Mouse (Mus musculus): ENCODE results near the gene Akap17b. TPM values are rescaled to one million over a fixed set of nuclear protein-coding genes. Genes with fewer than 3 reads are reported as not detected.
"Not testable (repeated sequence)": the region's sequence is repeated elsewhere in the genome, so short reads cannot be mapped to it uniquely, and the experiment has no call there.

The Akap17b gene
- 1 to 10 TPM; 7.9 to 9.4 TPM for total RNA-seq (2021)

DNA sequence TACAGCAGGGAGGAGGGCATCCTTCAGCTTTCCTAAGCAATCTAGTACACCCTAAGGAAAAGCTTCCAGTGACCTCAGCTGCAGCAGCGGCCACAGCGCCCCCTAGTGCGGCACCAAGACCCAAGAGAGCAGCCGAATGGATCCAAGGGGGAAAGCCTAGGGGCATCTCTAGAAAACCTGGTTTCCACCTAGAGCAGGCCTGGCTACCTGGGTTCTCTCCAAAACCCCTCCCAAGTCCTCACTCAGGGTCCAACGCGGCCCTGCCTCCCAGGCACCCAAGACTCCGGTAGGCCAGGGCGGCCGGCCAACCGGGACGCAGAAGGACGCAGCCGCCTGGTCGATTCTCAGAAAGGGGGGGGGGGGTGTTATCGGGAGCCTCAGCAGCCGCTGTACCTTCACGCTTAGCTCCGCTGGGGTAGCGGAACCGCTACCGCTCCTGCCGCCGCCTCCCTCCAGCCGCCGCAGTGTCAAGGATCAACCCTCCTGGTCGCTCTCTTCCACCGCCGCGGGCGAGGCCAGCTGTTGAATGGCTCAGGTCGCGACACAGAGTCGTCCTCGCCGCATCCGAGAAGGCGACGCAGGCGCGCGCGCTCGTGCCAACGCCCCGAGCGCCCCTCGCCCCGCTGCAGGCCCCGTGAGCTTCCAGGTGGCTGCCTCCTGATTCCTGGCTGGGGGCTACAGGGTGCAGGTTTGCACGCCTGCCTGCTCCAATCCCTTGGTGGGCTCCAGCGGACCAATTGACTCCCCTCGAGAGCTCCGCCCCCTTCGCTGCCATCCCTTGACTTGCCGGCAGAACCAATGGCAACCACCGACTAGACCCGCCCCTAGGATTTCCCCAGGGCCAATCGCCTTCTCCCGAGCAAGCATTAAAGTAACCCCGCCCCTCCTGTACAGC, at the start of gene Akap17b:
Akap17b (minus strand) TSS at position 739 of the 895 bp plus-strand sequence.
- peak; percentile 63 to 79 for DNase-seq (ENCODE audit: extremely low spot score in 1 of 2, low spot score in 1 of 2)

- no peak for DNase-seq (ENCODE audit: extremely low spot score in 1 of 2, low spot score in 1 of 2)
Measured at GRCm38 (mm10) chrX:36691365-36691764, 46.2 kb upstream of the Akap17b start.

DNA sequence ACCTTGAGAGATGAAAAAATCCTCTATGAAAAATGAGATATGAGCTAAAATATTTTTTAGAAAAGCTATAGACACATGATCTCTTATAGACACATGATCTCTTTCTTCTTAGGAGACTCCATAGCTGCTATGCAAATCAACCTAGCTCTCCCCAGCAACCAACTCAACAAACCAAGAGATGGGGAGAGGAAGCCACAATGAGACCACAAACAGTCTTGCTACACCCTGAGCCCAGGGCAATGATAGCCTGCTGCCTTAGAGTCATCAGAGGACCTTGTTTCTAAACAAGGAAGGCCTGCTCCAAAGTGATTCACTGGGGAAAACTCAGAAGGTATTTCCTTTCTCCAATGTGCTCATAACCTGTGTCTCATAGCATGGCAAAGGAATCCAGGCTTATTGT, 44.5 kb upstream of the Akap17b start:
- DNase-seq (ENCODE audit: extremely low spot score in 1 of 2, low spot score in 1 of 2): no peak

GRCm38 (mm10) chrX:36676836-36677235, 31.6 kb upstream of the Akap17b start:
- DNase-seq (ENCODE audit: extremely low spot score in 1 of 2, low spot score in 1 of 2): no peak

DNA sequence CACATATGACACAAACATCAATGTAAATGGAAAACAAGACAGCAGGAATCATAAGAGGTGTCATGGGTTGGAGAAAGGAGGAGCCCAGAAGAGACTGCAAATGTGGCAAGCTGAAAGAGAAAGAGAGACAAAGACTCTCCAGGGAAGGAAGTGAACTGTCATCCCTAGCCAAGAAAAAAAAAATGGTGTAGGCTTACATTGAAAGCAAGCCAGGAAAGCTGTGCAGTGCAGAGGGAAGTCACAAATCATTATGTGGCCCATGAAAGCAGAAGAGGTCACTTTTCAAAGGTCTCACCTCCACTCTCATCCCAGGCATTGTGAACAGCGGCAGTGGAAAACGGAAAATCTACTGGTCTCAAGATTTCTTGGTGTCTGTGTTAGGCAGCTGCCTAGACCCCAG, 27.5 kb upstream of the Akap17b start:
- no peak for DNase-seq (ENCODE audit: extremely low spot score in 1 of 2, low spot score in 1 of 2)

DNA sequence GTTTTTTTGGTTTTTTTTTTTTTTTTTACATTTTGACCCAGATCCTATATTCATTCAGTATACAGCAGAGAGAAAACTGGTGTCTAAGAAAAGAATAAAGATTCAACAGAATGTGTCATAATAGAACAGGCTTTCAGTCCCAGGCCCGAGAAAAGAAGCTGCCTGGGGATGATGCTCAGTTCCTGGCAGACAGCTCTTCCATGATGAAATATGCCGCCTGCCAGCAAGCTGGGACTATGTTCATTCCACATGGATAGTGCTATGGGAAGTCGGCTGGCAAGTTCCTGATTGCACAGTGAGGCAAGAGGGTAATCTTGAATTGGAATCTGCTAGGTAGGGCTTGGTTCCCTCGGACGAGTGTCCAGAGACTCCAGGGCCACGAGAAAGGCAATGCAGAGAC, 5.1 kb downstream of the Akap17b start:
- DNase-seq (ENCODE audit: extremely low spot score in 1 of 2, low spot score in 1 of 2): peak in 1 of 2 experiments; percentile 7

DNA sequence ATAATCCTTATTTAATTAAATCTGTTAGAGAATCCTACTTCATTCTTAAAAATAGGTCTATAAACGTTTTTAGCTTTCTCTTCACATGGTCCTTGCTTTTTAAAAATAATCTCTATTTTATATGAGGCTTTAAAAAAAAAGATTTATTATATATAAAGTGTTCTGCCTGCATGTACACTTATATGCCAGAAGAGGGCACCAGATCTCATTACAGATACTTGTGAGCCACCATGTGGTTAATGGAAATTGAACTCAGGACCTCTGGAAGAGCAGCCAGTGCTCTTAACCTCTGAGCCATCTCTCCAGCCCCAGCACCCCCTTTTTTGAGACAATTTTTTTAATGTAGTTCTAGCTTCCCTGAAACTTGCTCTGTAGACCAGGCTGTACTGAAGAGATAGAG, 14.4 kb downstream of the Akap17b start:
- DNase-seq (ENCODE audit: extremely low spot score in 1 of 2, low spot score in 1 of 2): no peak

DNA sequence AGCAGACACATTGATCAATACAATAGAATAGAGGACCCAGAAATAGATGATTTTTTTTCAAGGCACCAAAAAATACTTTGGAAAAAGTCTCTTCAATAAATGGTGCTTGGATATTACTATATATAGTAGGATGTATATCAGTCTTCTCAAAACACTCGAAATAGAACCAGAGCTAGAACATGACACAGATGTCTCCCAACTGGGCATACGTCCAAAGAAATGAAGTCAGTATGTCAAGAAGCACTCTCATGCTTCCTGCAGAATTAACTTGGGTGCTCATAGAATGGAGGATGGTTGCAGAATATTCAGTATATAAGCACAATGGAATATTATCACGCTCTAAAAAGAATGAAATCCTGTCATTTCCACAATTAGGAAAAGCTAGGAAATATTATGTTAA, 17.1 kb downstream of the Akap17b start:
- no peak for DNase-seq (ENCODE audit: extremely low spot score in 1 of 2, low spot score in 1 of 2)

GRCm38 (mm10) chrX:36609117-36609516, 36.1 kb downstream of the Akap17b start:
- no peak for DNase-seq (ENCODE audit: extremely low spot score in 1 of 2, low spot score in 1 of 2)

DNA sequence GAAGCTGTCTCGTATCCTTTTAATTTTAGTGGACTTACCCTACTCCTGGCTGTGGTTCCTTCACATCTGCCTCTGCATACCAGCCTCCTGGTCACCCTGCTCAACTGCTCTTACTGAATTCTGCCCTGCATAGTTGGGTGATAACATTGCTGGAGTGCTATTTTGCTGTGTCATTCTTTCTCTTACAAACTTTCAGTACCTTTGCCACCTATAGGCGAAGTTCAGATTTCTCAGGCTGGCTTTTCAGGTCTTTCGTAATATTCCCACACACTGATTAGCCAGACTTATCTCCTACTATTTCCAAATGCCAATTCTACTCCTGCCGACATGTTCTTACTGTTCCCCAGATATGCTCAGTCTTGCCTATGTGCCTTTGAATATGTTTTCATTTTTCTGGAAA, 41.2 kb downstream of the Akap17b start:
- no peak for DNase-seq (ENCODE audit: extremely low spot score in 1 of 2, low spot score in 1 of 2)

DNA sequence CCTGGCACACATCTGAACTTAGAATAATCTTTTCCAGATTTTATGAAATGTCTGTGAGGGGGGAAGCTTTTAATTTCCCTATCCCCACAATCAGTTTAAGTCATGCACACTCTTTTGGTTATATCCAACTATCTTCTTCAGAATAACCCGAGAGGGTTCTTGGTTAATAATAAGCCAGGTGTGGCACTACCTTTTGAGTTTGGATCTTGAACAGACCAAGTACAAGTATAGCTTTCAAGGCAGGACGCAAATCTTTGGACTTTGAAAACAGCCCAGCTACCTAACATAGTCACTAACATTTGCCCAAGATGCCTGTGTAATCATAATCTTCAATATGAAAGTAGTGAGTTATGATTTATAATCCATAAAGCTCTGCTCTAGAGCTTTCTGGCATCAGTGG, 42.3 kb downstream of the Akap17b start:
- no peak for DNase-seq (ENCODE audit: extremely low spot score in 1 of 2, low spot score in 1 of 2)

- no peak for DNase-seq (ENCODE audit: extremely low spot score in 1 of 2, low spot score in 1 of 2)
Measured at GRCm38 (mm10) chrX:36600066-36600465, 45.1 kb downstream of the Akap17b start.

DNA sequence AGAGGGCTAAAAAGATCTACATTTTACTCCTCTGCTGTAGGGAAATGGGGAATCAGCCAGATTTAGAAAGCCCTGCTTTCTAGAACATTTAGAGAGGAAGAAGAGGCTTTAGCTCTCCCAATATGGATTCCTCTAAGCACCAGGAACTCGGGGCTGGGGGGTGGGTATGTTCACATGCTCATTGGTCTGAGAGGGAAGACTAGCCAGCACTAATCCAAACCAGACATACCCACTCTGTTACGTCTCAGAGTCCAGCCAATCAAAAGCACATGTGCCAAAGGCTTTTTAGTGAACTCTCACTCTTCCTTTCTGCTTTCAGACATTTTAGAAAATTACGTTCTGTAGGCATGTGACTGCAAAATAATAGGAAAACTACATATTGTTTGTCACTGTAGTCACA, 45.5 kb downstream of the Akap17b start:
- DNase-seq (ENCODE audit: extremely low spot score in 1 of 2, low spot score in 1 of 2): no peak

DNA sequence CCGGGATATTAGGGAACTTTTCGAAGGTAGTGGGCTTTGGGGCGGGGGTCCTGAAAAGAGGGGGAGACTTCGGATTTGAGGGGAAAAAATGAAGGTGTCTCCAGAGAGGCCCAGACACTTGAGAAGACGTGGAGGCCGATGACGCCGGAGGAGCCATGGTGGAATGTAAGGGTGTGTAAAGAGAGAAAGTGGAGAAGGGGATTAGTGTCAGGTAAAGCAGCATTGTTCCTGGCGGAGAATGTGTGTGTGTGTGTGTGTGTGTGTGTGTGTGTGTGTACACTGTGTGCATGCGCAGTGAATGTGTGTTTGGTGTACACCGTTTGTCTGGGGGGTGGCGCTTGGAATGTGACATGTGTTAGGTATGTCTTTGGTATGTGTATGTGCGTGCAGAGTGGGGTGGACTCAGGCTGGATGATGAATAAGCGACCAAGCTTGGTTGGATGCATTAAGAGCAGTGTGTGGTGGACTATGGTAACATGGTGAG, 46.3 kb downstream of the Akap17b start:
- DNase-seq (ENCODE audit: extremely low spot score in 1 of 2, low spot score in 1 of 2): peak in 1 of 2 experiments; percentile 7

- peak in 1 of 2 experiments; percentile 27 for DNase-seq (ENCODE audit: extremely low spot score in 1 of 2, low spot score in 1 of 2)
Measured at GRCm38 (mm10) chrX:36598390-36598810, 46.8 kb downstream of the Akap17b start.

- DNase-seq (ENCODE audit: extremely low spot score in 1 of 2, low spot score in 1 of 2): peak; percentile 64 to 67
Measured at GRCm38 (mm10) chrX:36597707-36598389, 47.3 kb downstream of the Akap17b start, which contains the start of gene Pgrmc1. Gene Pgrmc1 (plus strand): TSS chrX:36598206.

DNA sequence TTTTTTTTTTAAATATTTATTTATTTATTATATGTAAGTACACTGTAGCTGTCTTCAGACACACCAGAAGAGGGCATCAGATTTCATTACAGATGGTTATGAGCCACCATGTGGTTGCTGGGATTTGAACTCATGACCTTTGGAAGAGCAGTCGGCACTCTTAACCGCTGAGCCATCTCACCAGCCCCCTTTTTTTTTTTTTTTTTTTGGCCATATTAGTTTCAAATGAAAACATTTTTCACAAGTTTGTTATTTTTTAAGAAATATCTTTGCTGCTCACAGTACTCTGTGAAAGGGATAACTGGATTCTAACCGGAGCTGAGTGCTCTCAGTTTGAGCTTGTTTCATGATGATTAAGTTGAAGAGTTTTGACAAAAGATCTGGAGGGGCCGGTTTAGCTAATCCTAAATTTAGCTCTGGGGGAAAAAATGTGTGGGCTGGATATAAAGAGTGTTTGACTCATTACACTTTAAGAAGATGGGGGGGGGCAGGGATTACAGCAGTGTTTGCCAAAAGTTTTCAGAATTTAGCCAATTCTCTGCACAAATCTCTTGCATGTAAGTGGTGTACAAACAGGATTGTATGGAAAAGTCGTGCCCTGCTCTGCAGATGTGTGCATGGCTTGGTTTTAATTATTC, 48.6 kb downstream of the Akap17b start:
- not testable (repeated sequence) for DNase-seq (ENCODE audit: extremely low spot score in 1 of 2, low spot score in 1 of 2)

- DNase-seq (ENCODE audit: extremely low spot score in 1 of 2, low spot score in 1 of 2): no peak
Measured at GRCm38 (mm10) chrX:36595247-36595646, 49.9 kb downstream of the Akap17b start.

DNA sequence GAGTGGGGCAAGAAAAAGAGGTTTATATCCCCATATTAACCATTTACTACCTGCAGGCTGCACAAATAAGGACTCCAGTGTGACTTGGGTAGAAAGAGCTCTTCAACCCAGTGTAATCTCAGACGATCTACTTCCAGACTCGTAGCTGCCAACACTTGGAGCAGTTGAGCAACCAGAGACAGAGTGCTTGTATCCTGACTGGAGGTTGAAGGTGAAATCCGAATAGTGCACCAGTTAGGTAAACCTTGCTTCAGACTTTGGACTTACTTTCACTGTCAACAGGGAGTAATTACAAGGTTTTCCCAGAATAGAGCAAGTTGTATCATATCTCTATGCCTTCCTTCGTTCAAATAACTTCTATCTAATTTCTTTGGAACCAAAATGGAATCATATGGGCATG, 53.7 kb downstream of the Akap17b start:
- DNase-seq (ENCODE audit: extremely low spot score in 1 of 2, low spot score in 1 of 2): no peak

- no peak for DNase-seq (ENCODE audit: extremely low spot score in 1 of 2, low spot score in 1 of 2)
Measured at GRCm38 (mm10) chrX:36591120-36591519, 54.1 kb downstream of the Akap17b start.

DNA sequence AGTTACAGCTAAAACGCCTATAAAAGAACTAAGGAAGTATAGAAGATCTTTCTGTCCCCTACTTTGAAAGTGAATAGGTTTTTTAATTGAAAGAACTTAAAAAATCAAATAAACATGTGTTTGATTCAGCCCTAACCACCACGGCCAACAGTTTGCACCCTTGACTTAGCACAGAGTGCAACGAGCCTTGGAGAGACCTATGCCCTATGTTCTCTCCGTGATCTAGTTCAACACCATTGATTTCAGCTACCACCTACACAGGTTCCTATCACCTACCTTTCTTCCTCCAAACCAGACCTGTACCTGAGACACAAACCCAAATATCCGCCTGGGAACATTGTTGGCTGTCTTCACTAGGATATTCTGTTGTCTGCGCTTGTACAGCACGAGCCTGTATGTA, 54.9 kb downstream of the Akap17b start:
- DNase-seq (ENCODE audit: extremely low spot score in 1 of 2, low spot score in 1 of 2): no peak

All from layer of hippocampus, postnatal 25 days (tissue).